Mouse (Mus musculus) kidney, adult 2 months (tissue): ENCODE results near the gene Dhx8.

Experiments
- CTCF ChIP-seq: fragments of 200-500 bp; conservative IDR thresholded peaks from 2 replicates; pipeline ENCODE4 v1.5.1; 2011; ENCODE audit warnings: low read depth, mild to moderate bottlenecking, control low read depth, low read length, moderate library complexity, mixed read lengths; ENCODE audit not compliant: insufficient read depth, insufficient read length
- POLR2A ChIP-seq: fragments of 200-500 bp; IDR thresholded peaks from one replicate; pipeline ENCODE4 v1.6.1; 2011; ENCODE audit warnings: low read depth, low read length, control low read depth

DNA sequence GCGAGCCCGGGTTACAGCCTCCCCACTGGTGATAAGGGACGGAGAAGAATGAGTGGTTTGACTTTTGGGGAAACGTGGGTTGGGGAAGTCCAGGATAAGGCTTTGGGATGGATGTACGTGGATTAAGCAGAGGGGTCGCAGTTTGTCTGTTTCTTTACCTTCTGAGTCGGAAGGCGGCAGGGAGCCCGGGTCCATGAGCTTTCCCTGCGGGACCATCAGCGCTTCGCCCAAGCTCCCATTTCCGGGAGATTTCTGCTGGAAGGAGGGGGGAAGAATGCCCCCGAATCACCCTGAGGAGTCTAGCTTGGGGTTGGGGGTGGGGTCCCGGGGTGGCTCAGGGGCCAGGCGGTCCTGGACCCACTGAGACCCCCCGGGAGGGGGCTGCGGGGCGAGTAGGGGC lies 51.4 kb downstream of the Dhx8 start:
- no peak for TF ChIP-seq CTCF
- no peak for TF ChIP-seq POLR2A
